Mouse (Mus musculus) MEL (cell line): ENCODE data around the gene Pdss2. TPM values are rescaled to one million over a fixed set of nuclear protein-coding genes. Genes with fewer than 3 reads are reported as not detected.

ENCODE experiments used
- DNase-seq: peaks from one replicate; pipeline ENCODE4 v3.0.0; 2011; ENCODE audit warnings: low read depth, low spot score
- H3K27ac ChIP-seq: 2 replicates; pipeline ENCODE4 v1.5.1; 2012; ENCODE audit warnings: low read depth, mild to moderate bottlenecking, control low read depth, low read length, moderate library complexity; ENCODE audit not compliant: control insufficient read depth
- H3K27me3 ChIP-seq, 2 experiments: fragments of 150-350 bp in 1 of 2; sonication (generic) in 1 of 2; 2 replicates each; pipeline ENCODE4 v1.6.1; 2012; ENCODE audit warnings: low read length in 2 of 2, mild to moderate bottlenecking in 2 of 2, improper control_type of control experiment in 1 of 2, moderate library complexity in 1 of 2; ENCODE audit not compliant: insufficient read depth in 2 of 2, control insufficient read depth in 1 of 2
- H3K36me3 ChIP-seq, 2 experiments: 2 replicates each; pipeline ENCODE4 v1.6.1; 2012 to 2014; ENCODE audit warnings: low read length in 2 of 2, improper control_type of control experiment in 1 of 2, inconsistent platforms in 1 of 2, mild to moderate bottlenecking in 1 of 2; ENCODE audit not compliant: insufficient read depth in 2 of 2, control insufficient read depth in 1 of 2
- H3K4me1 ChIP-seq, 2 experiments: fragments of 150-350 bp in 1 of 2; sonication (generic) in 1 of 2; 2 replicates each; pipeline ENCODE4 v1.6.1; 2012; ENCODE audit warnings: low read length in 2 of 2, improper control_type of control experiment in 1 of 2, mild to moderate bottlenecking in 1 of 2; ENCODE audit not compliant: insufficient read depth in 2 of 2, control insufficient read depth in 1 of 2
- H3K4me3 ChIP-seq, 2 experiments: fragments of 150-350 bp in 1 of 2; sonication (generic) in 1 of 2; 2 replicates each; pipeline ENCODE4 v1.5.1; 2012; ENCODE audit warnings: low read depth in 2 of 2, low read length in 2 of 2, mild to moderate bottlenecking in 2 of 2, moderate library complexity in 2 of 2, control low read depth in 1 of 2, improper control_type of control experiment in 1 of 2; ENCODE audit not compliant: control insufficient read depth in 1 of 2, insufficient read depth in 1 of 2
- H3K79me2 ChIP-seq: 2 replicates; pipeline ENCODE4 v1.6.1; 2012; ENCODE audit warnings: mild to moderate bottlenecking, low read length, moderate library complexity; ENCODE audit not compliant: control insufficient read depth, poor library complexity, insufficient read depth
- H3K9ac ChIP-seq: 2 replicates; pipeline ENCODE4 v1.6.1; 2012; ENCODE audit warnings: low read depth, mild to moderate bottlenecking, control low read depth, low read length, moderate library complexity; ENCODE audit not compliant: control insufficient read depth, poor library complexity, severe bottlenecking
- H3K9me3 ChIP-seq: fragments of 150-350 bp; sonication (generic); replicated peaks from 2 replicates; pipeline ENCODE4 v1.6.1; 2012; ENCODE audit warnings: mild to moderate bottlenecking, low read length, improper control_type of control experiment, moderate library complexity; ENCODE audit not compliant: insufficient read depth
- BHLHE40 ChIP-seq: IDR thresholded peaks from 2 replicates; pipeline ENCODE4 v1.6.1; 2012; ENCODE audit warnings: low read depth, mild to moderate bottlenecking, inconsistent platforms, low read length, improper control_type of control experiment, borderline replicate concordance
- CHD1 ChIP-seq: IDR thresholded peaks from 2 replicates; pipeline ENCODE4 v1.6.1; 2012; ENCODE audit warnings: low read depth, mild to moderate bottlenecking, inconsistent platforms, low read length, improper control_type of control experiment
- CHD2 ChIP-seq: IDR thresholded peaks from 2 replicates; pipeline ENCODE4 v1.6.1; 2011; ENCODE audit warnings: low read length, improper control_type of control experiment
- E2F4 ChIP-seq: IDR thresholded peaks from 2 replicates; pipeline ENCODE4 v1.6.1; 2011; ENCODE audit warnings: low read depth, low read length, improper control_type of control experiment, borderline replicate concordance
- EP300 ChIP-seq, 2 experiments: IDR thresholded peaks; 2 replicates each; pipeline ENCODE4 v1.6.1; 2011; ENCODE audit warnings: improper control_type of control experiment in 2 of 2, low read length in 2 of 2, low read depth in 1 of 2, mild to moderate bottlenecking in 1 of 2
- ETS1 ChIP-seq: IDR thresholded peaks from 2 replicates; pipeline ENCODE4 v1.6.1; 2012; ENCODE audit warnings: low read depth, mild to moderate bottlenecking, inconsistent platforms, low read length, improper control_type of control experiment, moderate library complexity
- GABPA ChIP-seq: IDR thresholded peaks from 2 replicates; pipeline ENCODE4 v1.6.1; 2012; ENCODE audit warnings: low read depth, mild to moderate bottlenecking, inconsistent platforms, low read length, improper control_type of control experiment, moderate library complexity
- HCFC1 ChIP-seq: IDR thresholded peaks from 2 replicates; pipeline ENCODE4 v1.6.1; 2012; ENCODE audit warnings: low read depth, mild to moderate bottlenecking, inconsistent platforms, low read length, improper control_type of control experiment, moderate library complexity
- KAT2A ChIP-seq: conservative IDR thresholded peaks from 2 replicates; pipeline ENCODE4 v1.6.1; 2012; ENCODE audit warnings: low read depth, low read length, improper control_type of control experiment, inconsistent platforms
- MAFK ChIP-seq: IDR thresholded peaks from 2 replicates; pipeline ENCODE4 v1.6.1; 2011; ENCODE audit warnings: low read depth, mild to moderate bottlenecking, low read length, improper control_type of control experiment, borderline replicate concordance
- MEF2A ChIP-seq: IDR thresholded peaks from 2 replicates; pipeline ENCODE4 v1.6.1; 2014; ENCODE audit warnings: low read depth, mild to moderate bottlenecking, inconsistent platforms, low read length, improper control_type of control experiment; ENCODE audit not compliant: poor library complexity, insufficient replicate concordance, severe bottlenecking; ENCODE audit errors: extremely low read depth
- MXI1 ChIP-seq: IDR thresholded peaks from 2 replicates; pipeline ENCODE4 v1.6.1; 2011; ENCODE audit warnings: mild to moderate bottlenecking, low read depth, low read length, improper control_type of control experiment
- MYC ChIP-seq: IDR thresholded peaks from 2 replicates; pipeline ENCODE4 v1.6.1; 2011; ENCODE audit warnings: low read depth, mild to moderate bottlenecking, low read length, improper control_type of control experiment, moderate library complexity
- SIN3A ChIP-seq: IDR thresholded peaks from 2 replicates; pipeline ENCODE4 v1.6.1; 2012; ENCODE audit warnings: low read length, improper control_type of control experiment, inconsistent platforms
- TAL1 ChIP-seq: IDR thresholded peaks from 2 replicates; pipeline ENCODE4 v1.6.1; 2012; ENCODE audit warnings: mild to moderate bottlenecking, inconsistent platforms, low read length, moderate library complexity, mixed read lengths
- TCF12 ChIP-seq: IDR thresholded peaks from 2 replicates; pipeline ENCODE4 v1.6.1; 2014; ENCODE audit warnings: low read depth, mild to moderate bottlenecking, inconsistent platforms, low read length, improper control_type of control experiment, moderate library complexity
- UBTF ChIP-seq: IDR thresholded peaks from 2 replicates; pipeline ENCODE4 v1.6.1; 2012; ENCODE audit warnings: low read depth, mild to moderate bottlenecking, inconsistent platforms, low read length, improper control_type of control experiment, moderate library complexity, borderline replicate concordance; ENCODE audit not compliant: insufficient read depth
- ZC3H11A ChIP-seq: IDR thresholded peaks from 2 replicates; pipeline ENCODE4 v1.6.1; 2012; ENCODE audit warnings: low read depth, mild to moderate bottlenecking, inconsistent platforms, low read length, improper control_type of control experiment
- ZKSCAN1 ChIP-seq: IDR thresholded peaks from 2 replicates; pipeline ENCODE4 v1.6.1; 2012; ENCODE audit warnings: low read depth, mild to moderate bottlenecking, inconsistent platforms, low read length, improper control_type of control experiment, moderate library complexity
- ZMIZ1 ChIP-seq: IDR thresholded peaks from 2 replicates; pipeline ENCODE4 v1.6.1; 2012; ENCODE audit warnings: low read depth, mild to moderate bottlenecking, inconsistent platforms, low read length, improper control_type of control experiment, moderate library complexity
- polyA plus RNA-seq, 2 experiments: library from polyadenylated mRNA; stranded (reverse) in 1 of 2; unstranded in 1 of 2; fragments of >175 nt in 1 of 2; fragments of >200 nt in 1 of 2; gene quantifications; 2 replicates each; pipeline versions ENCODE4 v1.2.1 to v1.2.4; 2012; ENCODE audit warnings: low replicate concordance in 2 of 2, low read depth in 1 of 2; ENCODE audit not compliant: insufficient read length in 2 of 2, insufficient read depth in 1 of 2, missing spikeins in 1 of 2
- total RNA-seq: library from RNA; depleted of rRNA; stranded (reverse); fragments of 300-350 nt; gene quantifications from 2 replicates; pipeline ENCODE4 v1.2.3, GENCODE M21; 2012

Gene Pdss2
- total and polyA plus RNA-seq, 3 experiments = 14.3 to 14.8 TPM; not detected in 1

DNA sequence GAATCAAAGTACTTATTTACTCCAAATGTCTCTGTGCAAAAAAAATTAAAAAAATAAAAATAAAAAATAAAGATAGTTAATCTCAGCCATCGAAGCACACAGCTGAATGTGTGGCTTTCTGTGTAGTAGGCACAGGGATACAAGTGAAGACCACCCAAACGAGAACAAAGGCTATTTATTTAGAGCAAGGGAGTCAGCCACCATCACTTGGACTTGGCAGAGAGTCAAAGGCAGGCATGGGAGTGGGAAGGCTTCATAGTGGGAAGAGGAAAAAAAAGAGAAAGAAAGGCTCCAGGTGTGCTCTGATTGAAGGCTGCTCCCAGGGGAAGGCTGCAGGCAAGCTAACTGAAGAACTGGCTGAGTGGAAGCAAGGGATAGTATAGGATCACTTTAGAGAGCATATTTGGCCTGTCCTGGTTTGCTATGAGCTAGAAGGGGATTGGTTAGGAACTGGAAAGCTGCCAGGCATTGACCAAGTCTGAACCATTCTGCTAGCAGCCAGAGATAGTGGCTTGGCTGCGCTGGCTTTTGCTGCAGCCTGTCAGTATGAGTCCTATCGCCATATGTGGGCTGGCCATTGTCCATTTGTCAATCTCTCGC lies 40.9 kb upstream of the Pdss2 start:
- Histone ChIP-seq H3K36me3 (no peaks in the 10 kb centered on the region), H3K9ac (no peak overlapping the region), H3K27me3 (peaks cover 4 to 6% of the 10 kb centered on the region in 2 experiments), H3K4me3 (no peak overlapping the region), H3K27ac (no peak overlapping the region), H3K79me2 (no peaks in the 10 kb centered on the region), H3K9me3 (no peaks in the 10 kb centered on the region), H3K4me1 (no peaks in the 10 kb centered on the region)
- TF ChIP-seq CHD1 (no peak), ETS1 (no peak), KAT2A (no peak), MYC (no peak), CHD2 (no peak)
- DNase-seq = no peak

DNA sequence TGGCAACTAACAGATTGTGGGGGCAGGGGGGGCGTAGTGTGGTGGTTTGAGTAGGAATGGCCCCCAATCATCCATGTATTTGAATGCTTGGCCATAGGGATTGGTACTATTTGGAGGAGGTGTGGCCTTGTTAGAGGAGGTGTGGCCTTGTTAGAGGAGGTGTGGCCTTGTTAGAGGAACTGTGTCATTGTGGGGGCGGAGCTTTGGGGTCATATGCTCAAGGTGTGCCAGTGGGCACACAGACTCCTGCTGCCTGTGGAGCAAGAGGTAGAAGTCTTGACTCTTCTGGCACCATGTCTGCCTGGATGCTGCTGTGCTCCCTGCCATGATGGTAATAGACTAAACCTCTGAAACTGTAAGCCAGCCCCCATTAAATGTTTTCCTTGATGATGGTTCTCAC lies 21.1 kb upstream of the Pdss2 start:
- no peak for DNase-seq
- Histone ChIP-seq H3K9ac (no peak overlapping the region), H3K9me3 (no peaks in the 10 kb centered on the region)

DNA sequence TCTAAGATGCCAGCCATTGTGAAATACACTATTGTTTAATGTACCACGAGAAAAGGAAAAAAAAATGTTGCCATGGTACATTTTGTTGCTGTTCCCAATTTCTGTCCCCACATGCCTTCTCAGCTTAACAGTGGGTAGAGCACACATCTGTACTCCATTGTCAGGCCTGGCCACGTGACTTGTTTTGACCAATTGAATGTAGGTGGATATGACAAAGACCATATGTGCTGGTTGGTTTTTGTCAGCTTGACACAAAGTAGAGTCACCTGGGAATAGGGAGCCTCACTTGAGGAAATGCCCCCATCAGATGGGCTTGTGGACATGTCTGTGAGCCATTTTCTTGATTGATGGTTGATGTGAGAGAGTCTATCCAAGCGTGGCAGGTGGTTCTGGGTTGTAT lies 17.4 kb upstream of the Pdss2 start:
- no peaks in the 10 kb centered on the region; a peak in 1 of 4 replicates for H3K27me3 ChIP-seq
- H3K27ac ChIP-seq = no peak overlapping the region
- no peaks in the 10 kb centered on the region for H3K9me3 ChIP-seq
- DNase-seq = no peak
- no peak overlapping the region for H3K4me3 ChIP-seq
- no peak overlapping the region for H3K9ac ChIP-seq
- no peaks in the 10 kb centered on the region for H3K79me2 ChIP-seq
- no peaks in the 10 kb centered on the region for H3K4me1 ChIP-seq
- no peaks in the 10 kb centered on the region for H3K36me3 ChIP-seq
- TF ChIP-seq BHLHE40 (no peak), UBTF (no peak), TAL1 (no peak), ZMIZ1 (no peak), HCFC1 (no peak), EP300 (IDR thresholded peaks at IDR 0.05; ENCODE audit: low read depth in 1 of 2, low read length in 2 of 2) (no peak), SIN3A (no peak), MYC (no peak), CHD1 (no peak), ZKSCAN1 (no peak), ZC3H11A (no peak), TCF12 (no peak), MXI1 (no peak), GABPA (no peak), KAT2A (no peak), E2F4 (no peak), MAFK (no peak)

More for the DNA sequence above, 21.1 kb upstream of the Pdss2 start:
- no peak overlapping the region for H3K4me3 ChIP-seq
- no peak overlapping the region for H3K27ac ChIP-seq
- no peaks in the 10 kb centered on the region for H3K4me1 ChIP-seq
- H3K79me2 ChIP-seq = no peaks in the 10 kb centered on the region
- no peak for TF ChIP-seq MEF2A
- no peak for TF ChIP-seq TAL1
- no peak for TF ChIP-seq ETS1
- no peaks in the 10 kb centered on the region for H3K36me3 ChIP-seq
- no peaks in the 10 kb centered on the region; a peak in 1 of 4 replicates for H3K27me3 ChIP-seq
